Mouse (Mus musculus) neural tube, embryonic 13.5 days (tissue): ENCODE measurements around the gene Usp18. TPM values are rescaled to one million over a fixed set of nuclear protein-coding genes. Genes with fewer than 3 reads are reported as not detected.

Experiments
- ATAC-seq: fragments of 200-750 bp; cut with Nextera tagmentation; 2 replicates; pipeline ENCODE4 v1.8.0; 2017; ENCODE audit warnings: low read depth, mild to moderate bottlenecking, moderate TSS enrichment, moderate library complexity
- H3K27ac ChIP-seq: fragments of 300-500 bp; sonication (generic); replicated peaks from 2 replicates; pipeline ENCODE4 v1.5.1; 2015; ENCODE audit warnings: moderate library complexity, mild to moderate bottlenecking, inconsistent platforms
- H3K27me3 ChIP-seq: fragments of 300-500 bp; sonication (generic); 2 replicates; pipeline ENCODE4 v1.6.1; 2015; ENCODE audit warnings: mild to moderate bottlenecking, inconsistent platforms
- H3K36me3 ChIP-seq: fragments of 300-500 bp; sonication (generic); 2 replicates; pipeline ENCODE4 v1.6.1; 2015; ENCODE audit warnings: mild to moderate bottlenecking, inconsistent platforms
- H3K4me1 ChIP-seq: fragments of 300-500 bp; sonication (generic); replicated peaks from 2 replicates; pipeline ENCODE4 v1.6.1; 2015; ENCODE audit warnings: inconsistent platforms
- H3K4me2 ChIP-seq: fragments of 300-500 bp; sonication (generic); 2 replicates; pipeline ENCODE4 v1.6.1; 2015; ENCODE audit warnings: inconsistent platforms, mild to moderate bottlenecking, moderate library complexity
- H3K4me3 ChIP-seq: fragments of 300-500 bp; sonication (generic); 2 replicates; pipeline ENCODE4 v1.5.1; 2015; ENCODE audit warnings: mild to moderate bottlenecking, inconsistent platforms
- H3K9ac ChIP-seq: fragments of 300-500 bp; sonication (generic); 2 replicates; pipeline ENCODE4 v1.6.1; 2015; ENCODE audit warnings: moderate library complexity, mild to moderate bottlenecking, inconsistent platforms
- H3K9me3 ChIP-seq: fragments of 300-500 bp; sonication (generic); 2 replicates; pipeline ENCODE4 v1.6.1; 2016; ENCODE audit warnings: inconsistent platforms
- WGBS: fragments of 180-500 bp; shearing (Covaris S2); methylation state at CpG from one replicate; pipeline ENCODE4 v1.1.7; 2015; 5-methylcytosine and 5-hydroxymethylcytosine counted together
- polyA plus RNA-seq: library from polyadenylated mRNA; unstranded; fragments of >200 nt; fragmentation: Nextera tagmentation; extraction: Ambion mirVana; gene quantifications from 2 replicates; pipeline ENCODE4 v1.2.1, GENCODE M21; 2015

Gene Usp18
- polyA plus RNA-seq, 1 experiment from 2014 or later: 2.9 TPM

- Histone ChIP-seq H3K4me3 (no peak overlapping the region), H3K27me3 (peaks cover 30% of the 10 kb centered on the region), H3K4me1 (peaks cover 19% of the 10 kb centered on the region), H3K36me3 (no peaks in the 10 kb centered on the region), H3K4me2 (no peak overlapping the region), H3K9ac (no peak overlapping the region), H3K27ac (no peak overlapping the region), H3K9me3 (no peaks in the 10 kb centered on the region)
- WGBS: 87% methylated on average over 8 of the region's 8 CpGs
- no peak for ATAC-seq
These were observed 30.9 kb upstream of the Usp18 start for GRCm38 (mm10) chr6:121214667-121215330.

- Histone ChIP-seq H3K36me3 (no peaks in the 10 kb centered on the region), H3K9me3 (no peaks in the 10 kb centered on the region), H3K4me1 (peaks cover 16% of the 10 kb centered on the region), H3K4me2 (no peak overlapping the region), H3K27me3 (peaks cover 25% of the 10 kb centered on the region), H3K4me3 (no peak overlapping the region), H3K9ac (no peak overlapping the region), H3K27ac (no peak overlapping the region)
- no peak for ATAC-seq
- WGBS: 76% methylated on average over 5 of the region's 5 CpGs
These were observed 30.4 kb upstream of the Usp18 start for GRCm38 (mm10) chr6:121215336-121215735.

GRCm38 (mm10) chr6:121215896-121216295 lies 29.8 kb upstream of the Usp18 start:
- peaks cover 11% of the 10 kb centered on the region for H3K4me1 ChIP-seq
- WGBS: 83% methylated on average over 6 of the region's 6 CpGs
- H3K36me3 ChIP-seq: no peaks in the 10 kb centered on the region
- no peak overlapping the region for H3K4me2 ChIP-seq
- ATAC-seq: no peak
- H3K27ac ChIP-seq: no peak overlapping the region
- H3K27me3 ChIP-seq: peaks cover 20% of the 10 kb centered on the region
- H3K4me3 ChIP-seq: no peak overlapping the region
- H3K9me3 ChIP-seq: no peaks in the 10 kb centered on the region
- H3K9ac ChIP-seq: no peak overlapping the region

DNA sequence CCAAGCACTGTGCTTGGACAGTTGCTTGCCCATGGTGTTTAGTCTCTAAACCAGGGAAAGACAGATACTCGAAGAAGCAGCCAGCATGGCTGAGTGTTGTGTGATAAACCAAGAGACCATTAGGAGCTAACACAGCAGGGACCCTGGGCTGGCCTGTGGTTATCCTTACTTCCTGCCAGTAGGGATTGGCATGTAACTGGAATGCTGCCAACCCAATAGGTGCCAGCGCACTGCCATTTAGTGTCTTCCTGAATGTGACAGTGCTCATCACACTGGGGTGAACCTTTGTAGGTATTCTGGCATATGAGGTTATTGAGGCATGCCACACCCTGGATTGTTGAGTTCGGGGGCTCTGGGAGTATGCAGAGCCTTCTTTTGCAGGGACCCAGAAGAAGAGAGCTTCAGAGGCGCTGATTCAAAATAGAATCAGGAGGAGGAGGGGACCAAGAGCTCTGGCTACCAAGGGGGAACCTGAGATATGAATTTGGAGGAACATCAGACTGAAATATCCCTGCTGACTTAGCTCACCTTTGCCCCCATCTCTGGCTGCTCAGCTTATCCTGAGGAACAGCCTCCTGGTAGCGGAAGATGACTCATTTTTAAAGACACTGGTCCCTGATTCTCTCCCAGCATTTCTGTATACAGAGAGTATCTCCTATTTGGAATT lies 29.0 kb upstream of the Usp18 start:
- WGBS: 86% methylated on average over 5 of the region's 5 CpGs
- ATAC-seq: no peak

DNA sequence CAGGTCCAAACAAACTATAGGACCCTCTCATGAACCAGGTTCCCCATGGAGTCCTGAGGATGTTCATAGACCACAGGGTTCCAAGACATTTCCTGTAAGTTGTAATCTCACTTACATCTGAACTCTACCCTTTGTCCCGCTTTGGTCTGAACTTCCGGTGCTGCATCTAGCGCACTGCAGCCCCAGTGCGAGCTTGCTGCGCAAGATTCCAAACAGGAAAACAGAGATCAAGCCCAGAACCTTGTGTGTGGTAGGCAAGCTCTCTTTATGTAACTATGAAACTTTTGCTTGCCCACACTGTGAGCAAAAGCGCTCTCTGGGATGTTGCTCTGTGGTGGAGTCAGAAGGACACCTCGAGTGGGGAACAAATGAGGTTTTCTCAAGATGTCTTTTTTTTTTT lies 27.7 kb upstream of the Usp18 start:
- H3K9me3 ChIP-seq: no peaks in the 10 kb centered on the region
- no peak for ATAC-seq

More for the DNA sequence above, 29.0 kb upstream of the Usp18 start:
- Histone ChIP-seq H3K9me3 (no peaks in the 10 kb centered on the region), H3K9ac (no peak overlapping the region), H3K4me3 (no peak overlapping the region), H3K4me2 (no peak overlapping the region), H3K27me3 (peaks cover 11% of the 10 kb centered on the region), H3K4me1 (peaks cover 2% of the 10 kb centered on the region; the same call in 1 of the 2 replicates), H3K27ac (no peak overlapping the region), H3K36me3 (no peaks in the 10 kb centered on the region)

DNA sequence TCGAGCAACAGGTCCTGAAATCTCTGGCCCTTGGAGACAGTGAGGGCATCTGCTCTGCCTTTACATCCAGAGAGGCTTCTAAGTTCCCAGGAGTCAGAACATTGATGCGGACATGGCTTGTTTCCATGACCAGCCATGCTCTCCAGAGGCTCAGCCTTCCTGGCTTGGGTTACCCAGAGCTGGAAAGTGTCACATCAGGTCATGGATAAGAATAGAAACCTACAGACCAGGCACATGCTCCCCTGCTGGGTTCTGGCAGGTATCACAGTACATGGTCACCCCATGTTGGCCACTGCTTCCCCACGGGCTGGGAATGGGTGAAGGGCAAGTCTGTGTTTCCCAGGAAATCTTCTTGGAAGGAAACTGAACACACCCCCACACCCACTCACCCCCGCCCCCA lies 26.3 kb upstream of the Usp18 start:
- Histone ChIP-seq H3K9ac (no peak overlapping the region), H3K4me2 (no peak overlapping the region), H3K27ac (no peak overlapping the region), H3K9me3 (no peaks in the 10 kb centered on the region), H3K36me3 (no peaks in the 10 kb centered on the region), H3K4me1 (no peaks in the 10 kb centered on the region), H3K4me3 (no peak overlapping the region), H3K27me3 (no peaks in the 10 kb centered on the region)
- no peak for ATAC-seq
- 86% methylated on average over 4 of the region's 4 CpGs for WGBS

More for the DNA sequence above, 27.7 kb upstream of the Usp18 start:
- no peak overlapping the region for H3K4me3 ChIP-seq
- WGBS: 85% methylated on average over 7 of the region's 7 CpGs
- no peak overlapping the region for H3K9ac ChIP-seq
- 0 out of 2 replicates have a peak, but pooled peaks cover under 1% of the 10 kb centered on the region for H3K27me3 ChIP-seq
- no peak overlapping the region for H3K27ac ChIP-seq
- no peaks in the 10 kb centered on the region for H3K36me3 ChIP-seq
- no peaks in the 10 kb centered on the region for H3K4me1 ChIP-seq
- no peak overlapping the region for H3K4me2 ChIP-seq

DNA sequence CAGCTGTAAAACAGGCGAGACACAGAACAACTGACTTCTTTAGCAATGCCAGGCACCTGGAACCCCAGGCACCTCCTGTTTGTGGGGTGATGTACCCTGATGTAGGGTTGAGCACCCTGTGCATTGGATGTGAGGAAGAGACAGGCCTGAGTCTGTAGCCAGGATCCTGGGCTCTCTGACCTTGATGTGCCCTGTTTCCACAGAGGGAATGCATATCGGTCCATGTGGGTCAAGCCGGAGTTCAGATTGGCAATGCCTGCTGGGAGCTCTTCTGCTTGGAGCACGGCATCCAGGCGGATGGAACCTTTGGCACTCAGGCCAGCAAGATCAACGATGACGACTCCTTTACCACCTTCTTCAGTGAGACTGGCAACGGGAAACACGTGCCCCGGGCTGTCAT lies 25.5 kb upstream of the Usp18 start:
- no peak overlapping the region for H3K4me2 ChIP-seq
- WGBS: 93% methylated on average over 10 of the region's 10 CpGs
- no peak overlapping the region for H3K4me3 ChIP-seq
- H3K9me3 ChIP-seq: no peaks in the 10 kb centered on the region
- no peak for ATAC-seq
- H3K9ac ChIP-seq: no peak overlapping the region
- no peaks in the 10 kb centered on the region for H3K4me1 ChIP-seq
- H3K36me3 ChIP-seq: no peaks in the 10 kb centered on the region
- no peak overlapping the region for H3K27ac ChIP-seq
- H3K27me3 ChIP-seq: no peaks in the 10 kb centered on the region

DNA sequence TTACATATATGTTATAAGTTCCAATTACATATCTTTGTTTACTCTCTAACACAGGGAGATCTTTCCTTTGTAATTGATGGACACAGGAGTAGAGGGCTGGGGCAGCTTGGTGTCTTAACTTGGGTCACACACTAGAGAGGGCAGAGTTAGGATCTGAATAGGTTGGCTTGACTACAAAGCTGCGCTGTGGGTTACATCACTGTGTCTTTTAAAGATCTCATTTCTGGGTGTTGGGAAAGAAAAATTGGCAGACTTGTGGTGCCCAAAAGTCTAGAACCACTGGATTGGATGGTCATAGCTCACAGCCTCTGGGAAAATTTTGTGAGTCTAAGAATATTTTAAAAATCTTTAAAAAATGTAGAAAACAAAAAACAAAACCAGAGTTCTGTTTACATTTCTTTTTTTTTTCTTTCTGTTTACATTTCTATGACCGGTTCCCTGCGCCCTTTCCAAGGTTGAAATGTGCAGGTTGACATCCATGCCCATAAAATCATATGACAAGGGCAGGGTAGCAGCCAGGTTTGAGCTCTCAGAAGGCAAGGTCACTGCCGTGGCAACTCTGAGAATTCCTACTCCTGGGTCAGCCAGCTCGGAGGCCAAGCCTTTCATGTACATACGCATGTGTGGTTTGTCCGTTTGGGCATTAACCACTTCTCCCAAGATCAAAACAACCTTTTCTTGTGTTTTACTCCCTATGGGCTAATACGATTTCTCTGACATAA lies 23.7 kb upstream of the Usp18 start:
- Histone ChIP-seq H3K9ac (no peak overlapping the region), H3K27me3 (no peaks in the 10 kb centered on the region), H3K27ac (no peak overlapping the region), H3K4me3 (no peak overlapping the region), H3K36me3 (no peaks in the 10 kb centered on the region), H3K9me3 (no peaks in the 10 kb centered on the region), H3K4me1 (no peaks in the 10 kb centered on the region), H3K4me2 (no peak overlapping the region)
- 89% methylated on average over 8 of the region's 8 CpGs for WGBS
- ATAC-seq: no peak

DNA sequence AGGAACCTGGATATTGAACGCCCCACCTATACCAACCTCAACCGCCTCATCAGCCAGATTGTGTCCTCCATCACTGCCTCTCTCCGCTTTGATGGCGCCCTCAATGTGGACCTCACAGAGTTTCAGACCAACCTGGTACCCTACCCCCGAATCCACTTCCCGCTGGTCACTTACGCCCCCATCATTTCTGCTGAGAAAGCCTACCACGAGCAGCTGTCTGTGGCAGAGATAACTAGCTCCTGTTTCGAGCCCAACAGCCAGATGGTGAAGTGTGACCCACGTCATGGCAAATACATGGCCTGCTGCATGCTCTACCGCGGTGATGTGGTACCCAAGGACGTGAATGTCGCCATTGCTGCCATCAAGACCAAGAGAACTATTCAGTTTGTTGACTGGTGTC lies 22.7 kb upstream of the Usp18 start:
- WGBS: 94% methylated on average over 14 of the region's 14 CpGs
- Histone ChIP-seq H3K4me3 (no peak overlapping the region), H3K9ac (no peak overlapping the region), H3K4me2 (no peak overlapping the region), H3K9me3 (no peaks in the 10 kb centered on the region), H3K4me1 (no peaks in the 10 kb centered on the region), H3K27ac (no peak overlapping the region), H3K27me3 (no peaks in the 10 kb centered on the region), H3K36me3 (no peaks in the 10 kb centered on the region)
- no peak for ATAC-seq

DNA sequence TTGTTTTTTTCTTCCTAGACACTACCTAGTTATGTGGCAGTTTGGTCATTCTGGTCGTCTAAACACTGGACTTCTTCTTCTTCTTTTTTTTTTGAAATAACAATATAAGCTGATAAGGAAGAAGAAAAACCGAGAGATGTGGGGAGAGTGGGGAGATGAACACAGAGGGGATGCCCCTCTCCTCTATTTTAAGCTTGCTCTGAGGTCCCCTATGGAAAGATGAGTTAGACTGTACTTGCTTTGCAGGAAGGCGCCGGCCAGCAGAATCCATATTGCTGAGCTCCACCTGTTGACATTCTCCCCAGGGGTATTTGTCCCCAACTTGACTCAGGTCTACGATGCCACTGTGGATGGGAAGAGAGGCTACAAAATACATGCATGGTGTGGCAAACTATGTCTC lies 21.6 kb upstream of the Usp18 start:
- H3K4me2 ChIP-seq: no peak overlapping the region
- ATAC-seq: no peak
- H3K4me1 ChIP-seq: no peaks in the 10 kb centered on the region
- H3K9ac ChIP-seq: no peak overlapping the region
- WGBS: 81% methylated on average over 5 of the region's 5 CpGs
- no peak overlapping the region for H3K4me3 ChIP-seq
- no peaks in the 10 kb centered on the region for H3K9me3 ChIP-seq
- no peaks in the 10 kb centered on the region for H3K27me3 ChIP-seq
- no peak overlapping the region for H3K27ac ChIP-seq
- H3K36me3 ChIP-seq: no peaks in the 10 kb centered on the region

DNA sequence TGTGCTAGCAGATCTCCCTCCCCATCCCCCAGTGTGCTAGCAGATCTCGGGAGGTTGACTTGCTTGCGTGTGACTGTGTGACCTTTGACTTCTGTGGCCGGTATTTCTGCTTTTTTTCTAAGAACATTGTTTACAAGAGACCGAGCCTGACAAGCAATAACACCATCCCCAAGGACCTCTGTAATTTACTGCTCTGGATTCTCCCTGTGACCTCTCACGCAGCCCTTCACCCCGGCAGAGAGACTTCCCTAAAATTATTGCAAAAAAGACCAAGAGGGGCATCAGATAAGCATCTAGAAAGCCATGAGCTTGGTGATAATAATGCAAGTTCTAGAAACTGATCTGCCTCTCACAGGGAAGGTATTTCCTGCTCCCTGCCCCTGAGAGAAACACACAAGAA lies 20.7 kb upstream of the Usp18 start:
- no peaks in the 10 kb centered on the region for H3K9me3 ChIP-seq
- ATAC-seq: no peak
- H3K9ac ChIP-seq: no peak overlapping the region
- H3K27me3 ChIP-seq: no peaks in the 10 kb centered on the region
- H3K36me3 ChIP-seq: no peaks in the 10 kb centered on the region
- H3K27ac ChIP-seq: no peak overlapping the region
- 13% methylated on average over 6 of the region's 6 CpGs for WGBS
- H3K4me3 ChIP-seq: no peak overlapping the region
- H3K4me2 ChIP-seq: no peak overlapping the region
- H3K4me1 ChIP-seq: no peaks in the 10 kb centered on the region

- Histone ChIP-seq H3K9me3 (no peaks in the 10 kb centered on the region), H3K36me3 (no peaks in the 10 kb centered on the region), H3K9ac (no peak overlapping the region), H3K4me2 (no peak overlapping the region), H3K27me3 (no peaks in the 10 kb centered on the region), H3K4me3 (no peak overlapping the region), H3K27ac (no peak overlapping the region), H3K4me1 (no peaks in the 10 kb centered on the region)
- ATAC-seq: no peak
- 63% methylated on average over 4 of the region's 4 CpGs for WGBS
These were observed 19.7 kb upstream of the Usp18 start for GRCm38 (mm10) chr6:121226043-121226442.
